Mouse (Mus musculus): ENCODE data around the gene Scn1a.

The Scn1a gene

GRCm38 (mm10) chr2:66440711-66441110 lies at the start of gene Scn1a:
Scn1a (minus strand) TSS chr2:66440840.
- DNase-seq (ENCODE audit: low spot score): no peak

- DNase-seq (ENCODE audit: low spot score): no peak
These were observed 37.8 kb upstream of the Scn1a start for GRCm38 (mm10) chr2:66478395-66478794.

DNA sequence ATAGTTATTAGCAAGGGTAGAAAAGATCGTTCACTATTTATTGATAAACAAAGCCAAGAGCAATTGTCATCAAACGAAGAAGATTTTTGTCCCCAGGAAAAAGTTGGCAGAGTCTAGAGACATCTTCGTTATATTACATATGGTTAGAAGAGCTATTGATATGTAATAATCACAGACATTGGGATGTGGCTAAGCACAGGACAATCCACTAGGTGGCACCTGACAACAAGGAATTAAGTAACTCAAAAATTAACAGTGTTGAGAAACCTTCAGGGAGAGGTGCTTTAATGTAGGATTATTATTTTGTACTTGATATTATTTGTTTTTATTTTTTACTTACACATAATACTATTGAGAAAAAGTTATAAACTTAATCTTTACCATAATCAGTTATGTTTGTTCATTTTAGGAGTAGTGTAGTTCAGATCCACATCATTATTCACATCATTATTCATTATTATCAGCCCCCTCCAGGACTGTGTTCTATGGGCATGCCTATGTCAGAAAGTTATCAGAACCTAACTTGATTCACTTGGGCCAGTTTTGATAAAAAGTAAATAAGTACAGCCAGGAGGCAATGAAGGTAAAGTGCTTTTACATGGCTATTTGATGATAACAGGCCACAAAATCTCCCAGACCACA lies 32.7 kb upstream of the Scn1a start:
- DNase-seq (ENCODE audit: low spot score): no peak

- no peak for DNase-seq (ENCODE audit: low spot score)
These were observed 24.8 kb upstream of the Scn1a start for GRCm38 (mm10) chr2:66465484-66465883.

- DNase-seq (ENCODE audit: low spot score): no peak
These were observed 24.3 kb upstream of the Scn1a start for GRCm38 (mm10) chr2:66464874-66465458.

DNA sequence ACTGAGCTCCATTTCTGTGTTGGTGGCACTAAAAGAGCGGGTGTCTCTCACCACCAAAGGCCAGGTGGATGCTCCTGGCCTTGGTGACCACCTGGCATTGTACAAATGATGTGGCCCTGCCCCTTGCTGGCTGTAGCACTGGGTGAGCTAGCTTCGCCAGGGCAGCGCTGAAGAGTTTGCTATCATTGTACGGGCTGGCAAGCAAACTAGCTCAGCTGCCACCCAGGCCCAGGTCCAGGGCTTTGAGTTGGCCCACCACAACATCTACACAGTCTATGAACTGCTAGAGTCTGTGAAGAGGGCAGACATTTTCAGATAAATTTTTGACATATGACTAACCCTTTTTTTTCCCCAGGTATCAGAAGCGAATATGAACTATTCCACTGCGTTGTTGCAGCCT lies 23.3 kb upstream of the Scn1a start:
- DNase-seq (ENCODE audit: low spot score): no peak

GRCm38 (mm10) chr2:66462458-66462857 lies 21.8 kb upstream of the Scn1a start:
- DNase-seq (ENCODE audit: low spot score): no peak

DNA sequence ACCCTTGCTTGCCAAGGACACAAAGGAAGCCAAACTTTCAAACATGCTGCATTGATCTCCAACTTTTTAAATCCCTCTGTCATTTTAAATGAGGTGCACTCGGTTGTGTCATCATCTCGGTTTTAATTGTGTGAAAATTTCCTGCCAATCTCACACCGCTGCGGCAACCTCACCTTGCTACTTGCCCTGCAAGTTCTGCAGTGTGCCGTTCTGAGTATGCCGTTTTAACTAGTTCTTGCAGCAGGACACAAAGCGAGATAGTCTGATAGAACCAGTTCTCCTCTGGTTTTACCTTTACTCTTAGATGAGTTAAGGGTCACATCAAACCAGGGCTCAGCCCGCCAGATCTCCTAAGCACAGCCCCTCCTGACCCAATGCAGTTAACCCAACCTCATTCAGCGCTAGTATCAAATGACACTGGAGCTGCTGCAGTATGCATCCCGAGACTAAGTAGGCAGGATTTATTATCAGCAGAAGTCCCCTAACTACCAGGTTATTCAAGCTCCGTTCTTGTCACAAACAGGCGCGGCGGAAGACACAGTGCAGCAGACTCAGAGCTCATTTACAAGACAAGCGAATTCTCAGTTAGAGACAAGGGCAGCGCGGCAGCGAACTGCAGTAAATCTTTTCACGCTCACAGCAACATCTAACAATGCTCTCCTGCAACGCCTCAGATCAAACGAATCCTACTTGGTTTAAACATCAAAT lies 722 bp downstream of the Scn1a start:
- DNase-seq (ENCODE audit: low spot score): no peak

GRCm38 (mm10) chr2:66436286-66436685 lies 4.4 kb downstream of the Scn1a start:
- DNase-seq (ENCODE audit: low spot score): no peak

DNA sequence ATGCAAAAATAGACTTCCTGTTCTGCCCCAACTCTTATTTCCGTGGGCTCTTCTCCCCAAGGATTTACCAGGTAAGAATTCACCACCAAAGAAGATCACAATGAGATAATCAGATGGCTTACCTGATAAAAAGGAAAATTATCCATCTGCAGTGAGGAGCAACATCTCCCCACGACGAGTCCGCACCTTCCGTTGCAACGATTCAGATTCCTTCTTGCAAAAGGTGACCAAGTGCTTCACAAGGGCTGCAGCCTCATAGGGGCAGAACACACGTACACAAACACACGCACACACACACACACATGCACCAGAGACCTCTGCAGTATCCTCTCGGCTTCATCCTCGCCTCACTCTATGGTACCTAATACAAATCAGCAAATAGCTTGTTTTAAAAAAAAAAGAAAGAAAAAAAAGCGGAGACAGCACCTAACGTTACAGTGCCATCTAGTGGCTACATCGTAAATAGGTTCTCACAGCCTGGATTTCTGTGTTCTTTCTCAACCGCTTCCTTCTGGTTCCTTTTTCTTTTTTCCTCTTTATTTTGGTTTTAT lies 30.8 kb downstream of the Scn1a start:
- no peak for DNase-seq (ENCODE audit: low spot score)

GRCm38 (mm10) chr2:66408899-66409739 lies 31.5 kb downstream of the Scn1a start:
- DNase-seq (ENCODE audit: low spot score): no peak

GRCm38 (mm10) chr2:66408456-66408855 lies 32.2 kb downstream of the Scn1a start:
- no peak for DNase-seq (ENCODE audit: low spot score)

- DNase-seq (ENCODE audit: low spot score): no peak
These were observed 48.1 kb downstream of the Scn1a start for GRCm38 (mm10) chr2:66392586-66392985.

DNA sequence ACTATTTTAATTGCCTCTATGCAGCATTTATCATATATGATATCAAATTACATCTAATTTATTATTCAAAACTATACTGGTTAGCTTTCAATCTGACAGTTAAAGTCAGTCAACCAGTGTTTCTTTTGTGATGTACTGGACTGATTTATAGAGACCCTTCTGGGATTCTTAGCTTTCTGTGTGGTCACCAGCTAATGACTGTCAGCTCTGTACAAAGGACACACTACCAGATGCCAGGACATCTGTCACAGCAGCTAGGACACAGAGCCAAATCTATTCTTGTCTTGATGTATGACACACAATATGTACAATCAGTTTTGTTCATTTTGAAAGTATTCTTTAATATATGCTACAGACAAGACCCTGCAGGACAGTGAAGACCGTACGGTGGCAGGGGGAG lies 72.7 kb downstream of the Scn1a start:
- DNase-seq (ENCODE audit: low spot score): no peak

DNA sequence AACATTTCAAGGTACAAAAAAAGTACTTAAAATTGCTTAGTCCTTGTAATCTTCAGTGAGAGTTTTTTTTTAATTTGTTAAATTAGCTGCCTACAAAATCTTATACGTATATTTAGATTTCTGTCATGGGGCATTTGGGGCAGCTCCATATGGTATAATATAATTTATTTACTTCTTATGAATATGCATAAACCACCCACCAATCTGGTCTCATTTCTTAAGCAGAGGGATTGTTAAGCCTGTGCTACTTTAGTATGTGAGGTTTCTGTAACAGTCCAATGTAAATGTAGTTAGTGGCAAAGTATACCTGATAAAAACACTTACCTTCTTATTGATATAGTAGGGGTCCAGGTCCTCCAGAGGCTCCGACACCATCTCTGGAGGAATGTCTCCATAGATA lies 90.0 kb downstream of the Scn1a start:
- DNase-seq (ENCODE audit: low spot score): no peak

DNA sequence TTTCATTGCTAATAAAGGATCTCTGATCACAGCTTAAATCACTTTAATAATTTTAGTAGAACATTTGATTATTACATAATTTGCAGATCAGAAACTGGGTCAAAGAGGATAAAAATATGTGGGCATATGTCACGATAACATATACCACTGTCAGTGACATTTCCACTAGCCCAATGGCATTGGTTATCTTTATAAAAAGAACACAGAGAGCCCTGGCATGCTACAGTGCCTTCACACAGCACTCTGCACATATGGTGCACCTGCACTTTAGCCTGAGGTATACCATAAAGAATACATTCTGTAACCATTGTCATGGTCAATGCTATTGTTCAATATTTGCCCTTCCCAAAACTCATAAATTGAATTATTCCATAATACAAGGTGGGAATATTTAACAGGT lies 94.0 kb downstream of the Scn1a start:
- DNase-seq (ENCODE audit: low spot score): no peak

GRCm38 (mm10) chr2:66346181-66346580 lies 94.5 kb downstream of the Scn1a start:
- no peak for DNase-seq (ENCODE audit: low spot score)

DNA sequence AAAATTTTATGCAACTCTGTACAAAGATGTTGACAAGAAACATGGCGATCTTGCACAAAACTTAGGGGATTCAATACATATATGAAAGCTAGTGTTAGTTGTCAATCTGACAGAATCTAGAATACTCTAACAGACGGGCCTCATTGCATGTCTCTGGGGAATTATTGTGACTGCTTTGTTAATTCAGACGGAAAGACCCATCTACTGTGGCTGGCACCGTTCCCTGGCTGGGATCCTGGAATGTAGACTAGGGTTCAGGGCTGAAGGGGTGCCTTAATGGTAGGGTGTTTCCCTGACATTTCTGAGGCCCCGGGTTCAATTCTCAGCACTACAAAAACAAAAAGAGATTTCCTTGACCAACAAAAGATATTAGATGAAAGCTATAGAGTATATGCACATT lies 103.2 kb downstream of the Scn1a start:
- no peak for DNase-seq (ENCODE audit: low spot score)

- no peak for DNase-seq (ENCODE audit: low spot score)
These were observed 104.2 kb downstream of the Scn1a start for GRCm38 (mm10) chr2:66336396-66336795.

DNA sequence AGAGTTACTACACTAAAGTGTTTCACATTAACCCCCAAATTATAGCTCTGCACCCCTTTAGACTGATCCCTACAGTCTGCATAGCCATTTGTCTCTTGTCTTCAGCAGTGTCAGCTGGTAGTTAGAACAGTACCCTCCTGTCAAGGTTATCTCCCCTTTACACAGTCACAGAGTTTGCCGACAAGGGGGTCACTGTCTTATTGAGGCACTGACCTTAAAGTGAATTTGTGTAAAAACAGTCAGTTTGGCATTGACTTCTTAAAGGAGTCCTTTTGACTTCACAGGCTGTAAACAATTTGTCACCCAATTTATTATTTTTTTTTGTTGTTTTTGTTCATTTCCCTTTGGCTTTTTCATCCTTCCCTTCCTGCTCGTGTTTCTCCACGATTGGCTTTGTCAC lies 168.1 kb downstream of the Scn1a start:
- DNase-seq (ENCODE audit: low spot score): no peak

- peak; percentile 80 for DNase-seq (ENCODE audit: low spot score)
These were observed 184.2 kb downstream of the Scn1a start, which contains the start of gene Ttc21b for GRCm38 (mm10) chr2:66256220-66257131. Ttc21b (minus strand) TSS chr2:66256617.

All from T-cell, adult 2 months (primary cell).